Mouse (Mus musculus) cerebellum, adult 9-10 months (tissue): Measurements from ENCODE around the gene Acap2.

Experiments
- DNase-seq: peaks from one replicate; pipeline ENCODE4 v3.0.0; 2022

Acap2 gene

DNA sequence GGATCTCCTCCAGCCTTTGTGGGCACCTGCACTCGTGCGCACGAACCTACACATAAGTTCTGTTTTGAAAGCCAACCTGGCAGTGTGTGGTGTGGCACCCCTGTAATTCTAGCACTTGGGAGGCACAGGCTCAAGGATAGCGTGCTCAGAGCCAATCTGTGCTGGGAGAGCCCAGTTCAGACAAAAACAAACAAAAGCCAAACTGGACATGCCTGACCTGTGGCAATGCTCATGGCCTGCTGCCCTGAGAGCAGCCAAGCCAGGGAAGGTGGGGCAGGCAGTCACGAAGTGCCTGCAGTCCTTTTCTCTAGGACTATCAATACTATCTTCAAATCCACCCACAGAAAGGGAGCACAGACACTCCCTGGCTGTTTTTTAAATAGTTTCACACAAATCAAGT, 157.9 kb downstream of the Acap2 start:
- DNase-seq: no peak
